Mouse (Mus musculus): ENCODE results near the gene Map2k4. TPM values are rescaled to one million over a fixed set of nuclear protein-coding genes. Genes with fewer than 3 reads are reported as not detected.

Map2k4 gene
- polyA plus RNA-seq, 1 experiment = 20.3 TPM

GRCm38 (mm10) chr11:65795896-65796295, 7.8 kb upstream of the Map2k4 start:
- Histone ChIP-seq H3K79me2 (ENCODE audit: control insufficient read depth, insufficient read depth) (no peaks in the 10 kb centered on the region), H3K36me3 (ENCODE audit: control insufficient read depth, insufficient read depth) (no peaks in the 10 kb centered on the region), H3ac (ENCODE audit: control insufficient read depth, insufficient read length, low read depth) (no peak overlapping the region), H3K27me3 (ENCODE audit: control insufficient read depth, insufficient read depth, insufficient read length) (no peaks in the 10 kb centered on the region), H3K4me3 (ENCODE audit: insufficient read depth, poor library complexity, severe bottlenecking) (no peak overlapping the region), H3K79me3 (ENCODE audit: low read depth) (no peaks in the 10 kb centered on the region)
- TF ChIP-seq CTCF (IDR thresholded peaks at IDR 0.05; ENCODE audit: control insufficient read depth, insufficient read depth, insufficient read length) (no peak), CEBPB (IDR thresholded peaks at IDR 0.05; ENCODE audit: low read depth) (no peak), MYOD1 (IDR thresholded peaks at IDR 0.05; ENCODE audit: control insufficient read depth, insufficient read length, low read depth) (no peak), FOSL1 (IDR thresholded peaks at IDR 0.05; ENCODE audit: insufficient read depth, low read length, poor library complexity, severe bottlenecking) (no peak), MAX (IDR thresholded peaks at IDR 0.05) (no peak), USF1 (IDR thresholded peaks at IDR 0.05; ENCODE audit: low read depth) (no peak), MYOG (IDR thresholded peaks at IDR 0.05; ENCODE audit: control insufficient read depth, extremely low read depth, insufficient read length) (no peak)

GRCm38 (mm10) chr11:65794428-65795219, 6.5 kb upstream of the Map2k4 start:
- Histone ChIP-seq H3K4me3 (ENCODE audit: insufficient read depth, poor library complexity, severe bottlenecking) (no peak overlapping the region), H3K79me3 (ENCODE audit: low read depth) (no peaks in the 10 kb centered on the region), H3ac (ENCODE audit: control insufficient read depth, insufficient read length, low read depth) (no peak overlapping the region), H3K36me3 (ENCODE audit: control insufficient read depth, insufficient read depth) (no peaks in the 10 kb centered on the region), H3K27me3 (ENCODE audit: control insufficient read depth, insufficient read depth, insufficient read length) (no peaks in the 10 kb centered on the region), H3K79me2 (ENCODE audit: control insufficient read depth, insufficient read depth) (no peaks in the 10 kb centered on the region)
- TF ChIP-seq MYOG (IDR thresholded peaks at IDR 0.05; ENCODE audit: control insufficient read depth, extremely low read depth, insufficient read length) = no peak
- TF ChIP-seq CTCF (IDR thresholded peaks at IDR 0.05; ENCODE audit: control insufficient read depth, insufficient read depth, insufficient read length) = no peak
- no peak for TF ChIP-seq USF1 (IDR thresholded peaks at IDR 0.05; ENCODE audit: low read depth)

- no peaks in the 10 kb centered on the region for H3K36me3 ChIP-seq (ENCODE audit: control insufficient read depth, insufficient read depth)
- peak overlapping the region; percentile 91 for H3K4me3 ChIP-seq (ENCODE audit: insufficient read depth, poor library complexity, severe bottlenecking)
- TF ChIP-seq MAX (IDR thresholded peaks at IDR 0.05) = no peak
- TF ChIP-seq MYOG (IDR thresholded peaks at IDR 0.05; ENCODE audit: control insufficient read depth, extremely low read depth, insufficient read length) = no peak
- no peak for TF ChIP-seq CEBPB (IDR thresholded peaks at IDR 0.05; ENCODE audit: low read depth)
- TF ChIP-seq MYOD1 (IDR thresholded peaks at IDR 0.05; ENCODE audit: control insufficient read depth, insufficient read length, low read depth) = no peak
- no peak for TF ChIP-seq FOSL1 (IDR thresholded peaks at IDR 0.05; ENCODE audit: insufficient read depth, low read length, poor library complexity, severe bottlenecking)
- peaks cover 52% of the 10 kb centered on the region for H3K79me2 ChIP-seq (ENCODE audit: control insufficient read depth, insufficient read depth)
- H3K27me3 ChIP-seq (ENCODE audit: control insufficient read depth, insufficient read depth, insufficient read length) = no peaks in the 10 kb centered on the region
- peaks cover 50% of the 10 kb centered on the region for H3K79me3 ChIP-seq (ENCODE audit: low read depth)
- H3ac ChIP-seq (ENCODE audit: control insufficient read depth, insufficient read length, low read depth) = peak overlapping the region; percentile 93
These were observed 511 bp downstream of the Map2k4 start for GRCm38 (mm10) chr11:65787421-65788151.

- Histone ChIP-seq H3K27me3 (ENCODE audit: control insufficient read depth, insufficient read depth, insufficient read length) (no peaks in the 10 kb centered on the region), H3ac (ENCODE audit: control insufficient read depth, insufficient read length, low read depth) (no peak overlapping the region), H3K79me3 (ENCODE audit: low read depth) (peaks cover 60% of the 10 kb centered on the region), H3K4me3 (ENCODE audit: insufficient read depth, poor library complexity, severe bottlenecking) (no peak overlapping the region), H3K79me2 (ENCODE audit: control insufficient read depth, insufficient read depth) (peaks cover 66% of the 10 kb centered on the region), H3K36me3 (ENCODE audit: control insufficient read depth, insufficient read depth) (peaks cover 1% of the 10 kb centered on the region)
- peak; percentile 37 for TF ChIP-seq USF1 (IDR thresholded peaks at IDR 0.05; ENCODE audit: low read depth)
- no peak for TF ChIP-seq CTCF (IDR thresholded peaks at IDR 0.05; ENCODE audit: control insufficient read depth, insufficient read depth, insufficient read length)
- TF ChIP-seq FOSL1 (IDR thresholded peaks at IDR 0.05; ENCODE audit: insufficient read depth, low read length, poor library complexity, severe bottlenecking) = no peak
- no peak for TF ChIP-seq CEBPB (IDR thresholded peaks at IDR 0.05; ENCODE audit: low read depth)
These were observed 1.9 kb downstream of the Map2k4 start for GRCm38 (mm10) chr11:65786160-65786559.

- H3K4me3 ChIP-seq (ENCODE audit: insufficient read depth, poor library complexity, severe bottlenecking) = no peak overlapping the region
- no peak for TF ChIP-seq MAX (IDR thresholded peaks at IDR 0.05)
- no peak for TF ChIP-seq MYOD1 (IDR thresholded peaks at IDR 0.05; ENCODE audit: control insufficient read depth, insufficient read length, low read depth)
- TF ChIP-seq CEBPB (IDR thresholded peaks at IDR 0.05; ENCODE audit: low read depth) = no peak
- no peak for TF ChIP-seq MYOG (IDR thresholded peaks at IDR 0.05; ENCODE audit: control insufficient read depth, extremely low read depth, insufficient read length)
- no peak for TF ChIP-seq CTCF (IDR thresholded peaks at IDR 0.05; ENCODE audit: control insufficient read depth, insufficient read depth, insufficient read length)
- TF ChIP-seq FOSL1 (IDR thresholded peaks at IDR 0.05; ENCODE audit: insufficient read depth, low read length, poor library complexity, severe bottlenecking) = no peak
- TF ChIP-seq USF1 (IDR thresholded peaks at IDR 0.05; ENCODE audit: low read depth) = no peak
- H3K79me3 ChIP-seq (ENCODE audit: low read depth) = peaks cover 80% of the 10 kb centered on the region
- H3ac ChIP-seq (ENCODE audit: control insufficient read depth, insufficient read length, low read depth) = no peak overlapping the region
- peaks cover 98% of the 10 kb centered on the region for H3K79me2 ChIP-seq (ENCODE audit: control insufficient read depth, insufficient read depth)
- peaks cover 23% of the 10 kb centered on the region for H3K36me3 ChIP-seq (ENCODE audit: control insufficient read depth, insufficient read depth)
- H3K27me3 ChIP-seq (ENCODE audit: control insufficient read depth, insufficient read depth, insufficient read length) = no peaks in the 10 kb centered on the region
These were observed 6.5 kb downstream of the Map2k4 start for GRCm38 (mm10) chr11:65781596-65781995.

Measured in C2C12 (cell line).